Mouse (Mus musculus) right cerebral cortex, postnatal 36 days (tissue): ENCODE measurements around the gene Adamts20.
A peak's percentile ranks its signal among the peaks of the same experiment; 100 is the strongest.

Experiments
- DNase-seq, 2 experiments: peaks; one replicate each; pipeline ENCODE4 v3.0.0; 2022; ENCODE audit warnings: low spot score in 2 of 2, mixed read lengths in 1 of 2

Gene Adamts20

GRCm38 (mm10) chr15:94344317-94344716 is 120.9 kb downstream of the Adamts20 start:
- DNase-seq, result no peak

DNA sequence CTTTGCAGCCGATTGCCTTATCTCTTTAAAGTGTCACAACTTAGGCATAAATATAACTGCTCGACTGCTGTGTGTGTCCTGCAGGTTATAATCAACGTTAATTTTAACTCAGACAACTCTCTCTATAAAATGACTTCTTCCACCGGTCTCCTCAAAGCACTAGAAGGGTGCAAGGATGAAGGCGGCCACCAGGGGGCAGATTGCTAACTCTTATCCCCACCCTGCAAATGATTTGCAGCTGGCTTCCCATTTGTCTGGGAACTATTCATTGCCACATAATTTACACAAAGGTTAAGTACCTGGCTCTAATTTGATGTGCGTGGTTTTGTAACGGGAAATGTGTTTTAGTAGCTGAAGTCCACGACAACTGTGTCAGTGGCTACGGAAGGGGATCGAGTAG is 122.9 kb downstream of the Adamts20 start:
- peak; percentile 55 to 66 for DNase-seq

GRCm38 (mm10) chr15:94339011-94339410 is 126.2 kb downstream of the Adamts20 start:
- no peak for DNase-seq

DNA sequence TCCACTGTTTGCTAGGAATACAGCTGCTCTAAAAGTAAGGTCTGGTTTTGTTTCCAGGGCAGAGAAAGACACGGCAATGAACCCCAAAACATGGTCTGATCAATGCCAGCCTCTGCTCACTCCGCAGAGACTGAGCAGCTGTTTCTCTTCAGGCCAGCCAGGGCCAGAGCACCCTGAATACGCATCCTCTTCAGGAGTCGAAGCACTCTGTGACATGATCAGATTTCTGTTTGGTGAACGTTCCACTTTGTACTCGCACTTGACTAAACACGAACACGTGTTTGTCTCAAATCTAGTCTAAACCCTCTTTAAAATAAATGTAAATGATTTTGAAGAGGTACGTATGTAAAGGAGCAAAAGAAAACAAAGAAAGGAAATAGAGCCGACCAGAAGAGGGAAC is 130.6 kb downstream of the Adamts20 start:
- DNase-seq, result no peak

DNA sequence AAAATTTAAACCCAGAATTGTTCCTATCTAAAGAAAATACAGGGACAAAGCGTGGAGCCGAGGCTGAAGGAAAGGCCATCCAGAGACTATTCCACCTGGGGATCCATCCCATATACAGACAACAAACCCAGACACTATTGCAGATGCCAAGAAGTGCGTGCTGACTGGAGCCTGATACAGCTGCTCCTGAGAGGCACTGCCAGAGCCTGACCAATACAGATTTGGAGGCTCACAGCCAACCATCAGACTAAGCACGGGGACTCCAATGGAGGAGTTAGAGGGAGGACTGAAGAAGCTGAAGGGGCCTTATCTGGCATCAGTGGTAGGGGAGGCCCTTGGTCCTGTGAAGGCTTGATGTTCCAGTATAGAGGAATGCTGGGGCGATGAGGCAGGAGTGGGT is 138.6 kb downstream of the Adamts20 start:
- DNase-seq, result no peak

- no peak for DNase-seq
Measured at GRCm38 (mm10) chr15:94325509-94326181, 139.6 kb downstream of the Adamts20 start.

- DNase-seq, result no peak
Measured at GRCm38 (mm10) chr15:94316171-94316570, 149.0 kb downstream of the Adamts20 start.

- peak in 1 of 2 experiments; percentile 9 for DNase-seq
Measured at GRCm38 (mm10) chr15:94309689-94310088, 155.5 kb downstream of the Adamts20 start.

- no peak for DNase-seq
Measured at GRCm38 (mm10) chr15:94307888-94308287, 157.3 kb downstream of the Adamts20 start.

DNA sequence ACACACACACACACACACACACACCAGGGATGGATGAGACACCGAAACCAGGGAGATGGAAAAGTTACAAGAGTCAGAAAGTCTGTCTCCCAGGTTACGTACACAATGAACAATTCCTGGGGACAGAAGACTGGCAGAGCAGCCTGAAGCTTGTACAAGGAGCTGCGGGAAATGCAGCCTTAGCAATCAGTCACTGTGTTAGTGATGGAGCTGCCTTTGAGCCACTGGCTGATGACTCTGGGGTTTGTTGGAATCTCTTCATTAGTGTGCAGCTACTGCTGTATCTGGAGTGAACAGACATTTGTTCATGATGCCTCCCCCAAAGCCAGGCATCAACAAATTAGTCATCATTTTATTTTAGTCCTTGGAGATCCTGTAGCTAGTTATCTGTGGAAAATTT is 162.1 kb downstream of the Adamts20 start:
- DNase-seq, result peak in 1 of 2 experiments; percentile 3

DNA sequence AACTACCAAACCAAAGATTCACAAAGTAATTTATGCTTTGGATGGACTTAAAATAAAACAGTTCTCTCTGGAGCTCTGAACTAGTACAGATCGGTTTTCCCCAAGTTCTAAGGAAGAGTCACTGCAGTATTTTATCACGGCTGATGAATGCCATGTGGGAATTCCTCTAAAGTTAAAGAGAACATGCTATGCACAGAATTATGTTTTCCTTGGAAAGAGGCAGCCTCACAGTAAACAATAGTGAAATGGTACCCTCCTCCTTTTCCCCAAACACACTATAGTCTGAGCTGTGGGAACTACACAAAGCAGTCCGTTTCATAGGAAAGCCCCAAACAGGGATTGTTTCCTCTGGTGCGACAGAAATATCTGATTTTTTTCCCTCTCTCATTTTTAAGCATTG is 171.1 kb downstream of the Adamts20 start:
- no peak for DNase-seq

GRCm38 (mm10) chr15:94288015-94288414 is 177.2 kb downstream of the Adamts20 start:
- DNase-seq, result no peak

- DNase-seq, result no peak
Measured at GRCm38 (mm10) chr15:94287495-94287894, 177.7 kb downstream of the Adamts20 start.

DNA sequence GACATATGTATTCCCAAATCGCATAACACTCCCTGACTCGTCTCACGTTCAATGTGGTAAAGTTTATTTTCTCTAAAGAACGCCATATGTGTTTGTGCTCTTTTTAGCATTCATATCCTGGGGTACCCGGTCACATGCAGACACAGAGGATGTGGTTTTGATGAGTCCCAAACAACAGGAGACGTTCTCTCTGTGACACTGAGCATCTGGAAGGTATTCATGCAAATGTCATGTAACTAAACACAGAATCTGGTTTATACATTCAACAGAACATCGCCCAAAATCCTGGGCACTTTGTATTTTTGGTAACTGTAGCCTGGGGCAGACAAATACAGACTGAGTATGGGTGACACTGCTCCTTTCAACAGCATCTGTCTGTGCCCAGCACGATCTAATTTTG is 188.8 kb downstream of the Adamts20 start:
- DNase-seq, result peak in 1 of 2 experiments; percentile 28

- DNase-seq, result peak; percentile 79 to 81
Measured at GRCm38 (mm10) chr15:94265630-94266029, 199.6 kb downstream of the Adamts20 start.

GRCm38 (mm10) chr15:94264497-94264879 is 200.7 kb downstream of the Adamts20 start:
- no peak for DNase-seq

GRCm38 (mm10) chr15:94263866-94264496 is 201.2 kb downstream of the Adamts20 start:
- DNase-seq, result no peak

DNA sequence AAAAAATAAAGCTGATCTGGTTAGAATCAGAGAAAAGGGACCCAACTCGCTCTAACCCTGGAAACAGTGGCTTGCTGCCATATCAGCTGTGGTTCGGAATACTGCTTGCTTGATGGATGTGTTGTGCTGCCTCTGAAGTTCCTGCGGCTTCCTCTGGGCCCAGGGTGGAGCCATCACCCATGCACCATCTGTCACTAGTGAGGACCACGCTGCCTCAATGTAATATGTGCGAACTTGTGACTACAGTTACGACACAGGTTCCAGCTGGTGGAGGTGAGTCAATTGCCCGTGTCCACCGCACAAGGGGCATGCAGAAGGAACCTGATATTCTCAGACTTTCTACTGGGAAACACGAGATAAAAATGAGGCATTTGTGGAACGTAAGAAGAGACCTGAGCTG is 202.0 kb downstream of the Adamts20 start:
- no peak for DNase-seq

DNA sequence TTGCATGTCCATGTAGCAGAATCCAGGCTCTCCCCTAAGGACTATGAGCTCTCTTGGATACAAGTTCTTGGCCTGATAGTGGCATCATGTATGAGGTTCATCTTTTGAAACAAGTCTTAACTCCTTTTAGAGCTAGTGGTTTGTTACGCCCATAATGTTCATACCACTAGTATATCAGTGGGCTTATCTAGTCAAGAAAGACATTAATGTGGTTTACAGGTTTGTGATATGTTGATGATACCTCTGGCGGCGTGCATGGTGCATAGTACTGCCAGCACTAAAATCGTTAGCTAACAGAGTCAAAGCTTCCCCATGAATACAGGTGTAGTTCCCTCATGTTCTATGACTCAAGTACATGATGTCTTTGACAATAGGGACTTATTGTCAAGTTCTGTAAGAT is 205.7 kb downstream of the Adamts20 start:
- DNase-seq, result no peak

DNA sequence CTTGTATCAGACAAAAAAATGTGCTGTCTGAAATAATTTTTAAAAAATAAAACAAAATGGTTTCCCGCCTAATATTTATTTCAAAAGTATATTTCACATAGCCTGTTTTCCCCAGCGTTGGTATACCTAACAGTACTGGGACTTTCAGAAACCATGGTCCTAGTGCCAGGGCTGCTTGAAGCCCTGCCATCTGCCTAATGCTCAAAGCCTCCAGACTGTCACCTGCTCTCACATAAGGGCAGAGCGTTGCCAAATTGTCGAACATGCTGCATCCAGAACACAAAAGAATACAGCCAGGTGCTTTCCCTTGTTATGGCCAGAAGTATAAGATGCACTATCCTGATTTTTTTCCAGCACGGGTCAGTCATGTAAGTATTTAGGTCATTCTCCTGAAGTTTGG is 209.7 kb downstream of the Adamts20 start:
- DNase-seq, result no peak

GRCm38 (mm10) chr15:94254861-94255516 is 210.2 kb downstream of the Adamts20 start:
- peak in 1 of 2 experiments; percentile 29 for DNase-seq

DNA sequence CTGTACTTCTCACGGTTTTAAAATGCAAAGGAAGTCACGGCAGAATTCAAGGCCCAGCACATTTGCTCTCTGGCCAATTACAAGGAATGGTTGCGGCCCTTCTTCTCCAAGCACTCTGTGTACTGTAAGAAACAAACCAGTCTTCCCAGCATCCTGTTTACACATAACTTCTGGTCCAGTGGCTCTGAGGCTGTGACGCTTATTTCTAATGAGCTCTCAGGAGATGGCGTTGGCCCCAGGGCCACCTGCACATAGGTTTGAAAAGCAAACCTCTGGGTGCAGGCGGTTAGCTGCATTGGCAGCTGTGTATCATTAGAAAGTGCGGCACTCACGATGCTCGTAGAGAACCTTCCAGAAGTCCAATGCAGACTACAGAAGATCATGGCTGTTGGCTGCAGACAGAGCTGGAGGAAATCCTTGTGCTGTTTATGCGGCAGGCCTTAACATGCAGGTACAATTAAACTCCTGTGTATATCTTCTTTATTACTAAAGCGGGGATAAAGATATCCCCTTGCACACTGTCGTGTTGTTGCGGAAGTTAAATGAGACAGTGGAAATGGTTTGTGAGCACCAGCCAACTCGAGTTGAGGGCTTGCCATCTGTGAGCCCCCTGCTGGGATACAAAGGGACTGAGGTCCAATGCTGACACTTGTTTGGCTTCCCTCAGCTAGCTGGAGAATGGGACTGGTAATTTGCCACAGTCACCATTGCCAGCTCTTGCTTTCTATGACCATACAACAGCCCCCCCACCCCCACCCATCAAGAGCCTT is 210.9 kb downstream of the Adamts20 start:
- DNase-seq, result no peak
